Mouse (Mus musculus): ENCODE measurements at regions not wholly inside any gene's neighbourhood (a gene's known extent, or its start where the extent isn't known, plus 50 kb on each side); places are given as distances from the start of the nearest gene placed in this dataset.

DNA sequence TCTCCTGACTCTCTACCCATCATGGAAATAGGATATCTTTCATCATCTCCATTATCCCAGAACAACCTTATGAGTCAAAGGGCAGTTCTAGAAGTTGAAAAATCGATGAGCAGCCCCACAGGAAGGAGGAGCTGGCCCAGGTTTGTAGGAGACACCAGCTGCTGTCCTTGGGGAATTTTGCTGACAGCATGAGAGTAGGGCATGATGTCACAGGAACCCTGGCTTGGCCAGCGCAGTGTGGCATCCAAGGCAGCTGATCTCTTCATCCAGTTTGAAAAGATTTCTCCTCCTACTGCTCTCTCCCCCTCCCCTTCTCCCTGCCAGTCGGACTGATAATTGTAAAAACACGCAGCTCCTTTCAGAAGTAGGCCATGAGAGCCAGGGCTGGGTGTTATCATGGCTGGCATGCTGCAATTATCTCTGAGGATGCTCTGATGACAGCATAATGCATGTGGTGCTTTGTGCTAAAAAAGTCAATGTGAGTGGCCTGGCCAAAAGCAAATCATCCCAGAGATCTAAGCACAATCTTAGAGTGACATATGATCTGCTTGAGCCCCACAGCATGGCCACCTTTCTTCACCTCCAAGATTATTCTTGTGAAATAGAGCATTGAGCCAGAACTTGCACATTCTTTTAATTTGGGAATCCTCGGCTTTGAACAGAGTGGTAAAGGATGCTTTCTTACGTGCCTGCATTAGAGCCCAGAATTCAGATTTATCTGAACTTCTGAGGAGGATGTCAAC is 54.2 kb downstream of the Gjd2 start:
- no peak overlapping the region for H3K4me3 ChIP-seq (ENCODE audit: low read length)
- no peak overlapping the region for H3K4me2 ChIP-seq (ENCODE audit: low read depth, low read length)
- no peaks in the 10 kb centered on the region for H3K27me3 ChIP-seq (ENCODE audit: control insufficient read depth, insufficient read depth, low read depth, low read length)
- WGBS: 53% methylated on average over 6 of the region's 6 CpGs
- no peaks in the 10 kb centered on the region for H3K36me3 ChIP-seq (ENCODE audit: control insufficient read depth, insufficient read depth, low read length)
- no peaks in the 10 kb centered on the region for H3K4me1 ChIP-seq (replicated peaks; ENCODE audit: control insufficient read depth, insufficient read depth, low read length)
- H3K9ac ChIP-seq (ENCODE audit: low read length): no peak overlapping the region
- H3K27ac ChIP-seq (ENCODE audit: low read length): no peak overlapping the region
- no peak for ATAC-seq (ENCODE audit: low read depth)
- no peaks in the 10 kb centered on the region for H3K9me3 ChIP-seq (ENCODE audit: control insufficient read depth, low read length)

DNA sequence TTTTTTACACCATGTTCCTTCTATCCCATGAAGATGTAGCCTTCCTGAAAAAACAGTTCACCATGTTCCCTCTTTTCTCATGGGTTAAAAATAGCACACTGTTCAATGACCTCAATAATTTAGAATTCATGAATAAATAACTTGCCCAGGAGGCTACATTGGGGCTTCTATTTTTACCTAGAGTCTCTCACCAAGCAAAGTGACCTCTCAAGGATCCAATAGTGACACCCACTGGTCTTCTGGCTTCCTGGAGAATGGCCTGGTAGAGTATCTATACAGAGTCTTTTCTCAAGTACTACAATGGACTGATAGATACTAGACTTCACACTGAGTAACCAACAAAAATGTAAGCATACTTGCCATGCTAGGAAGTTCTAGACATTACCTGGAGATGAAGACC is 60.9 kb downstream of the Gjd2 start:
- Histone ChIP-seq H3K27me3 (ENCODE audit: control insufficient read depth, insufficient read depth, low read depth, low read length) (no peaks in the 10 kb centered on the region), H3K27ac (ENCODE audit: low read length) (no peak overlapping the region), H3K4me2 (ENCODE audit: low read depth, low read length) (no peak overlapping the region), H3K9ac (ENCODE audit: low read length) (no peak overlapping the region), H3K36me3 (ENCODE audit: control insufficient read depth, insufficient read depth, low read length) (no peaks in the 10 kb centered on the region), H3K4me3 (ENCODE audit: low read length) (no peak overlapping the region), H3K9me3 (ENCODE audit: control insufficient read depth, low read length) (no peaks in the 10 kb centered on the region), H3K4me1 (replicated peaks; ENCODE audit: control insufficient read depth, insufficient read depth, low read length) (no peaks in the 10 kb centered on the region)
- no peak for ATAC-seq (ENCODE audit: low read depth)

DNA sequence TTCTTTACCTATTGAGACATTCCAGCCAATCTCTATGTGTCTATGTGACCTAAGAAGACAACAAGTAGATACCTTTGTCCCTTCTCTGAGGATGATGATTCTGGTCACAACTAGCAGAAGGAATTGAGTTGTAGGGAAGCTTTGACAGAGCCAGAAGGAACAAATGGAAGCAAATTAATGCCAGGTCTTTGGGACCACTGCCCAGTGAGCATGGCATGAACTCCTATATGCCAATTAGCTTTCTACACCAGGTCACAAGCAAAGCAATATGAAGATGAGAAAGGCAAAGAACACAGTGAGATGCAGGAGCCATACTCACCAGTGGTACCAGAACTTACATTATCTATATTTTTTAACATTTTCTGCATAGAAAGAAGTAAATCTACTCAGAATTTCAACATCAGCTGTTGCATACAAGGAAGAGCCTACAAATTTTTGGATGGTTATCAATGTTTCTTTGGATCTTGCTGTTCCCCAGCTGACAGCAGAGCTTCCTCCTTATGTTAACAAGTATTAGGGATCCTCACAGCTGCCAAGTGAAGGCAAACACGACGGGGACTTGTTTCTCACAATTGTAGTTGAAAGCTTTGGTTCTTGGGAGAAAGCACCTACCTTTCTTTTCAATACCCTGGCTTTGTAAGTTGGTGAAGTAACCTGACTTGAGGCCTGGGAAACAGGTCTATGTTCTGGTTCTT is 64.0 kb downstream of the Gjd2 start:
- Histone ChIP-seq H3K9ac (ENCODE audit: low read length) (no peak overlapping the region), H3K4me2 (ENCODE audit: low read depth, low read length) (no peak overlapping the region), H3K9me3 (ENCODE audit: control insufficient read depth, low read length) (no peaks in the 10 kb centered on the region), H3K36me3 (ENCODE audit: control insufficient read depth, insufficient read depth, low read length) (no peaks in the 10 kb centered on the region), H3K27me3 (ENCODE audit: control insufficient read depth, insufficient read depth, low read depth, low read length) (no peaks in the 10 kb centered on the region), H3K4me3 (ENCODE audit: low read length) (no peak overlapping the region), H3K27ac (ENCODE audit: low read length) (no peak overlapping the region), H3K4me1 (replicated peaks; ENCODE audit: control insufficient read depth, insufficient read depth, low read length) (no peaks in the 10 kb centered on the region)
- WGBS: 34% methylated on average over 2 of the region's 2 CpGs
- no peak for ATAC-seq (ENCODE audit: low read depth)

DNA sequence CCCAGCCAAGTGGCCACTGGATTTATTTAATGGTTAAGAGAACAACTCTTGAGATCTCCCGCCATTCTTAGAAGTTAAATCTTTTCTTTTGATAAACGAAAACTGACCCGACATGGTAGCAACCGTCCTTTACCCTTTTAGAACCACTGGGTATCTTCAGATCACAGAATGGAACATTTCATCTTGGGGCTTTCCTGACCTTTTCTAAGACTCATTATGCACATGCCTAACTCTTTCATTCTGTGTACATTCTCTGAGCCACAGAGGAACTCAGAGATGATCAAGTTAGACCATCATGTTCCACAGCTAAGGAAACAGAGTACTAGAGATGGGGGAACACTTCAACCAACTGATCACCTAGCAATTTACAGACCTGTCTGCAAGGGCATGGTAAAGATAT is 81.7 kb downstream of the Gjd2 start:
- no peaks in the 10 kb centered on the region for H3K27me3 ChIP-seq (ENCODE audit: control insufficient read depth, insufficient read depth, low read depth, low read length)
- no peak overlapping the region for H3K9ac ChIP-seq (ENCODE audit: low read length)
- no peak overlapping the region for H3K27ac ChIP-seq (ENCODE audit: low read length)
- no peak overlapping the region for H3K4me2 ChIP-seq (ENCODE audit: low read depth, low read length)
- no peaks in the 10 kb centered on the region for H3K4me1 ChIP-seq (replicated peaks; ENCODE audit: control insufficient read depth, insufficient read depth, low read length)
- ATAC-seq (ENCODE audit: low read depth): no peak
- H3K4me3 ChIP-seq (ENCODE audit: low read length): no peak overlapping the region
- no peaks in the 10 kb centered on the region for H3K36me3 ChIP-seq (ENCODE audit: control insufficient read depth, insufficient read depth, low read length)
- no peaks in the 10 kb centered on the region for H3K9me3 ChIP-seq (ENCODE audit: control insufficient read depth, low read length)
- WGBS: 79% methylated on average over 4 of the region's 4 CpGs

DNA sequence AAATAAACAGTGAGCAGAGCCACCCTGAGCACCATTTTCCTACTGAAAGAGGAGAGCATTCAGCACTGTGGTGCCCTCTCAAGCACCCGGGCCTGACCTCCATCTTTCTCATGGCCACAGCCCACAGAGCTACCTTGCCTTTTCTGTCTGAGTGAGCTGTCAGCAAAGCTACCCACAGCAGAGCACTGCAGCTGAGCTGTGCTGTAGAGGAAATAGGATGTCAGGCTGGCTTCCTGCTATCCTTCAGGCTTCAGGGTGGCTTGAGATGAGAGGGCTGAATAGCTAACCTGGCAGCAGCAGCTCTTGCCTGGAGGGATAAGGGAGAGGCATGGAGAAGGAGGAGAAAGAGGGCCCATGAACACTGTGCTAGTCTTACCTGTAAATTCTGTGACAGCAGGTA is 82.5 kb downstream of the Gjd2 start:
- WGBS: 37% methylated on average over 1 of the region's 1 CpGs
- H3K4me3 ChIP-seq (ENCODE audit: low read length): no peak overlapping the region

DNA sequence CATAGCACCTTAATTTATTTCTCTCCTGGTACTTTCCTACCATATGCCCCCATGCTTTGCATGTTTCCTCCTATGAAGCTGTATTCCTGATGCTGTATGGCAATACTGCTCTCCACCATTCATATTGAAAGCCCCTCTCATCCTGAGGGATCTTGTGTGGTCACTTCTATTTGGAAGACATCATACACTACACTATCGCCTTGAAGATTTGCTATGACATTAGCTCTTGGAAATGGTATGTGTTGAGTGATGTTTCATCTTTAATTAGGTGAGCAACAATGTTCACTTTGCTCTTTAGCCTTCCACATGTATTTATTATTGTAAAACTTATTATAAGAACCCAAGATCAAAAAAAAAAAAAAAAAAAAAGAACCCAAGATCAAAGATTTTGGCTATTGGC is 81.2 kb upstream of the Arhgap11a start:
- H3K4me2 ChIP-seq (ENCODE audit: low read depth, low read length): no peak overlapping the region
- H3K4me1 ChIP-seq (replicated peaks; ENCODE audit: control insufficient read depth, insufficient read depth, low read length): no peaks in the 10 kb centered on the region
- H3K9me3 ChIP-seq (ENCODE audit: control insufficient read depth, low read length): no peaks in the 10 kb centered on the region
- no peaks in the 10 kb centered on the region for H3K36me3 ChIP-seq (ENCODE audit: control insufficient read depth, insufficient read depth, low read length)
- peak; percentile 56 for ATAC-seq (ENCODE audit: low read depth)
- WGBS: 28% methylated on average over 1 of the region's 1 CpGs
- H3K27me3 ChIP-seq (ENCODE audit: control insufficient read depth, insufficient read depth, low read depth, low read length): no peaks in the 10 kb centered on the region
- no peak overlapping the region for H3K27ac ChIP-seq (ENCODE audit: low read length)
- H3K9ac ChIP-seq (ENCODE audit: low read length): no peak overlapping the region
- H3K4me3 ChIP-seq (ENCODE audit: low read length): no peak overlapping the region

More for the DNA sequence above, 82.5 kb downstream of the Gjd2 start:
- no peaks in the 10 kb centered on the region for H3K4me1 ChIP-seq (replicated peaks; ENCODE audit: control insufficient read depth, insufficient read depth, low read length)
- H3K9me3 ChIP-seq (ENCODE audit: control insufficient read depth, low read length): no peaks in the 10 kb centered on the region
- no peaks in the 10 kb centered on the region for H3K27me3 ChIP-seq (ENCODE audit: control insufficient read depth, insufficient read depth, low read depth, low read length)
- ATAC-seq (ENCODE audit: low read depth): no peak
- no peak overlapping the region for H3K9ac ChIP-seq (ENCODE audit: low read length)
- no peak overlapping the region for H3K27ac ChIP-seq (ENCODE audit: low read length)
- H3K4me2 ChIP-seq (ENCODE audit: low read depth, low read length): no peak overlapping the region
- H3K36me3 ChIP-seq (ENCODE audit: control insufficient read depth, insufficient read depth, low read length): no peaks in the 10 kb centered on the region

DNA sequence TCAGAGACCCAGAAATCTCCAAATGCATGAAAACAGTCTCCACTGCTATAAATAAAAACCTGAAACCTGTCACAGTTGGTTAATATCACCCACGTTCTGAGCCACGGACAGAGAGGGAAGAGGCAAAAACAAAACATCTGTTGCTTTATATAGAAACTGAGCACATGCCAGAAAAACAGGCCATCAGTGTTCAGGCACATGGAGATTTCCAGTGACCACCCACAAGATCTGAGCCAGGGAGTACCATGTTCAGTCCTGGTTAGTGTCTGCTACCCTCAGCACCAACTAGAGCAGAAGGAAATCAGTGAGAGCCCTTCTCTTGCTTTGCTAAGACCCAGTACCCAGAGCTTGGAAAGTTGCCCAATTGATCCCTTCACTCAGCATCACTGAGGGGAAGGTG is 75.7 kb upstream of the Arhgap11a start:
- 26% methylated on average over 2 of the region's 2 CpGs for WGBS
- H3K27ac ChIP-seq (ENCODE audit: low read length): peak overlapping the region; percentile 32; the same call in 1 of the 2 replicates

DNA sequence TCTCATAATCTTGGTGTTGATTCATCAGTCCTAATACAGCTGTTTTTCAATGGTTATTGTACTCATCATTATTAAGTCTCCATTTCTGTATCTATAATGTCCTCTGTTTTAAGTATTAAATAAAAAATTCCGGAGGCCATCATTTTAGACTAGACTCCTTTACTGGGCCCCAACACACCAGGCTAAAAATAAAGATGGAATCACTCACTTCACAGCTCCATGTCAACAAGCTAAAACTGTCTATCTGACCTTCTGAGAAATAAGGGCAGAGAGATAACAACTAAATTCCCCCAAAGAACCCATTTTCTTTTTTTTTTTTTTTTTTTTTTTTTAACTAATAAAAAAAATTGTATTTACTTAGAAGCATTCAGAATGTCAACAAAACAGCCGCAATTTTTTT is 70.5 kb upstream of the Arhgap11a start:
- Histone ChIP-seq H3K27me3 (ENCODE audit: control insufficient read depth, insufficient read depth, low read depth, low read length) (no peaks in the 10 kb centered on the region), H3K9me3 (ENCODE audit: control insufficient read depth, low read length) (no peaks in the 10 kb centered on the region), H3K4me3 (ENCODE audit: low read length) (no peak overlapping the region), H3K4me1 (replicated peaks; ENCODE audit: control insufficient read depth, insufficient read depth, low read length) (peaks cover 3% of the 10 kb centered on the region; the same call in 1 of the 2 replicates), H3K27ac (ENCODE audit: low read length) (no peak overlapping the region), H3K9ac (ENCODE audit: low read length) (no peak overlapping the region), H3K4me2 (ENCODE audit: low read depth, low read length) (no peak overlapping the region), H3K36me3 (ENCODE audit: control insufficient read depth, insufficient read depth, low read length) (no peaks in the 10 kb centered on the region)
- WGBS: 52% methylated on average over 1 of the region's 2 CpGs
- peak; percentile 78 for ATAC-seq (ENCODE audit: low read depth)

More for the DNA sequence above, 75.7 kb upstream of the Arhgap11a start:
- Histone ChIP-seq H3K27me3 (ENCODE audit: control insufficient read depth, insufficient read depth, low read depth, low read length) (no peaks in the 10 kb centered on the region), H3K4me1 (replicated peaks; ENCODE audit: control insufficient read depth, insufficient read depth, low read length) (peaks cover 3% of the 10 kb centered on the region; the same call in 1 of the 2 replicates), H3K36me3 (ENCODE audit: control insufficient read depth, insufficient read depth, low read length) (no peaks in the 10 kb centered on the region), H3K4me3 (ENCODE audit: low read length) (no peak overlapping the region), H3K9me3 (ENCODE audit: control insufficient read depth, low read length) (no peaks in the 10 kb centered on the region), H3K9ac (ENCODE audit: low read length) (no peak overlapping the region), H3K4me2 (ENCODE audit: low read depth, low read length) (no peak overlapping the region)
- peak; percentile 79 for ATAC-seq (ENCODE audit: low read depth)

DNA sequence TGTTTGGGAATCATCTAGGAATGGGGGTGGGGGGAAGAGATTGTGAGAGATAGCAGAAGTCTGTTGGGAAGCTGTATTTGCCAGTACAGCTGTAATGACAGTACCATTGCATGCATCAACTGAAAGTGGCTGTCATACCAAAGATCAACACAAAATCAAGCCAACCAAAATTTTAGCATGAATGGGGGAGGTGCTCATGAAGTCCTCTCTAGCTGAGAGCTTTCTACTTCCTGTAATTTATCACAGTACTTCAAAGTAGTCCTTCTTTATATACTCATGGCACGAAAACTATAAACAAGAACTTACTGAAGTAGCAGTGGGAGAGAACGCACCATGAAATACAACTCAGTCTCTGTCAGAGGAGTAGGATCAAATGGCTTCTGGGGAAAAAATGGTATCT is 65.8 kb upstream of the Arhgap11a start:
- H3K27ac ChIP-seq (ENCODE audit: low read length): no peak overlapping the region
- no peaks in the 10 kb centered on the region for H3K36me3 ChIP-seq (ENCODE audit: control insufficient read depth, insufficient read depth, low read length)
- peak; percentile 60 for ATAC-seq (ENCODE audit: low read depth)
- H3K4me2 ChIP-seq (ENCODE audit: low read depth, low read length): no peak overlapping the region
- WGBS: 36% methylated on average over 2 of the region's 2 CpGs
- H3K4me1 ChIP-seq (replicated peaks; ENCODE audit: control insufficient read depth, insufficient read depth, low read length): no peaks in the 10 kb centered on the region
- H3K27me3 ChIP-seq (ENCODE audit: control insufficient read depth, insufficient read depth, low read depth, low read length): no peaks in the 10 kb centered on the region
- H3K9ac ChIP-seq (ENCODE audit: low read length): no peak overlapping the region
- H3K9me3 ChIP-seq (ENCODE audit: control insufficient read depth, low read length): no peaks in the 10 kb centered on the region
- no peak overlapping the region for H3K4me3 ChIP-seq (ENCODE audit: low read length)

Measured in lung, embryonic 16.5 days (tissue).